Mouse (Mus musculus) layer of hippocampus, postnatal 14 days (tissue): ENCODE measurements around the gene Mpzl2. TPM values are rescaled to one million over a fixed set of nuclear protein-coding genes. Genes with fewer than 3 reads are reported as not detected.

Experiments used
- DNase-seq, 2 experiments: peaks; one replicate each; pipeline ENCODE4 v3.0.0; 2021 to 2022; ENCODE audit warnings: low spot score in 2 of 2, mixed read lengths in 1 of 2
- total RNA-seq, 2 experiments: library from RNA; stranded (reverse); gene quantifications; 2 replicates each; pipeline ENCODE4 v1.2.3; 2021

Mpzl2 gene
- total RNA-seq, 2 experiments from 2014 or later = 0.36 to 0.53 TPM

DNA sequence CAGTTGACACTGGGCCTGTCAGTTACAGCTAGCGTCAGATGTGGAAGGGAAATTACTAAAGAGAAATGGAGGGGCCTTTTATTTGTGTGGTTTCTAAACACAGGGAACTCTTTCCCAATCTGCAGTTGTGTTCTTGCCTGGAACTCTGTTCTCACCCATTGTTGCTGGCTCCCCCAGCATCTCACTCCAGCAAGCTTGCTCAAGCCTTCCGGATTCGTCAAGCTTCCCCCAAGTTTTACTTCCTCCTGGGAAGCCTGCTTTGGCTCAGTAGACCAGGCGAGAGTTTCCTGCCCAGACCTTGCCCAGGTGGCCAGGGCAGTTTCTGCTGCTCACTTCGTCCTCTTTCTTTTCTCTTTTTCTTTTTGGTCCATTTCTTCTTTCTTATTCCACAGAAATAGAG lies 45.0 kb downstream of the Mpzl2 start:
- no peak for DNase-seq

DNA sequence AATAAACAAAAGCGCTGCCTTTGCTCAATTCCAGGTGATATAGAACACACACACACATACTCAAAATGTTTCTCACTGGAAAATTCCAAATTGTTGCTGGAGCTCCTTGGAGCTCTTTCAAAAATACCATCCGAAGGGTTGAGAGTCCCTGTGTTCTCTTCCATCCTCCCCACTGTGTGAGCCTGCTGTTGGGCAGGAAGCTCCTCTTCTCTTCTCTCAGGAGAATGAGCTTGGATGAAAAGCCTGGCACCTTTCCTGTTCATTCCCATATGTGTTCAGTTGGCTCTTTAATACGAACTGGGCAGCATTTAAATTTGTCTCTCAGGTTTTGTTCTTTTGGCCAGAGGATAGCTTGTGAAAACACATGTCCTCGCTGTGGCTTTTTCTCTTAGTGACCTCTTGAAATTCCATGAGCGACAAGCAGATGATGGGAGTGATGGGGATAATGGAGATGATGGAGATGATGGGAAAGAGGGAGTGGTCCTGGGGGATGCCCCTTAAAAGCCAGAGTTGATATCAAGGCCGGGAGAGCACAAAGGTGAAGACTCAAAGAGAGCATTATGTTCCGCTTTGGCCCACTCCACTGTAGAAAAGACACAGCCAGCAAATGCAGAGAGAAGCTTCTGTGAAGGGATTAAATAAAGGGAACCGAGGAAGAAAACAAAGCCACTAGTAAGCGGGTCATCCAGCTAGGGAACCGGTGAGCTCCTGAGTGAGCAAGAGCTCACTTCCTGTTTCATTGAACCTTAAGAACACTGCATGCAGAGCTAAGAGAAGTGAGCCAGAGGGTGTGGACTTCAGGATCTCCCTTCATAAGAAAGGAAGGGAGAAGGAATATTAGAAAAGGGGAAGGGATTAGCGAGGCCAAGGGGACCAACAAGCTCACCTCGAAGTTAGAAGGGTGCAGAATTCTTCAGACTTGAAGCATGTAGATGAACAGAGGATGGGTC lies 46.4 kb downstream of the Mpzl2 start:
- no peak for DNase-seq

DNA sequence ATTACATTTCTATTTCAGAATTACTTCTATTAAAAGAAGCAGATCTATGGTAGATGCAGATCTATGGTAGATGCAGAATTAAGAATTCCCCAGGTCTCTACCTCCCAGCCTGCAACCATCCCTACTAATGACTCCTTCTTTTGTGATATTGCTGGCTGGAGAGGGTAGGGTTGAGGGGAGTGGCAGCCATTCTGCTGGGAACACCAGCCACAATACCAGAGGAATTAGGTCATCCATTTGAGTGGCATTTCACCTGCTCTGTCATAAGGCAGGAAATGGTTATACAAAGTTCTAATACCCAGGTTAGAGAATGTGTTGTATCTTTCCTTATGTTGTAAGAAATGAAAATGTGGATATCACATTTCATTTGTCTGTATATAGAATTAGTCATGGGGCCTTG lies 48.4 kb downstream of the Mpzl2 start:
- DNase-seq = no peak

DNA sequence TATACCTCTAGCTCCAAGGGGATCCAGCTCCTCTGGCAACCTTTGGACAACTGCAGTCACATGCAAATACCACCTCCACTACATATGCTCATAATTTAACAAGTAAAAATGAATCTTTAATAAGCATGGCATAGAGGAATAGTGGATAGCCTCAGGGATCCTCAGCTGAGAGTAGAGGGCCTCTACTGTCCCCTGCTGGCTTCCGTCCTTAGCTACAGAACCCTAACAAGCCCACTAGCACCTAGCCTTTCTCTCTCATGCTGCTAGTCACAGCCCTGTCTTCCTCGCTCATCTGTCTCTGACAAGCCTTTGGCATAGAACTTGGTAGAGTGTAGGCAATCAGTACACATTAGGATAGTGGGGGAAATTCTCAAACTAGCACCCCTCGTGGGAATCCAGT lies 51.2 kb downstream of the Mpzl2 start:
- no peak for DNase-seq

DNA sequence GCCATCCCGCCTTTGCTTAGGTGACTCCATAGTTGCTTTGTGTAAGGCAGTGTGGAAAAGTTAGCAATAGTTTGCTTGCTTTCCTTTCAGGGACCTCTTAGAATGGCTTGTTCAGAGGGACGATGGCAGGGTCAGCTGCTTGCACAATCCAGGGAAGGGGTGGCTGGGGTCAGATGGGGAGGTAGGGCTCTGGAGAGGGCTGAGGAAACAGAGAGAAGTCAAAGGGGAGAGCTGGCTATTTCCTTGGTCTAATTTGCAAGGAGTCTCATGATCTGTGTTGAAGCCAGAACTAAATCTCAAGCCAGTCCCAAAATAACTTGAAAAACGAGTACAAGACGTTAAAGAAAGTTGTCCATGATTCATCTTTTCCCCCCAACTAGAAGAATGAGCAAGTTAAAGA lies 53.0 kb downstream of the Mpzl2 start:
- no peak for DNase-seq

DNA sequence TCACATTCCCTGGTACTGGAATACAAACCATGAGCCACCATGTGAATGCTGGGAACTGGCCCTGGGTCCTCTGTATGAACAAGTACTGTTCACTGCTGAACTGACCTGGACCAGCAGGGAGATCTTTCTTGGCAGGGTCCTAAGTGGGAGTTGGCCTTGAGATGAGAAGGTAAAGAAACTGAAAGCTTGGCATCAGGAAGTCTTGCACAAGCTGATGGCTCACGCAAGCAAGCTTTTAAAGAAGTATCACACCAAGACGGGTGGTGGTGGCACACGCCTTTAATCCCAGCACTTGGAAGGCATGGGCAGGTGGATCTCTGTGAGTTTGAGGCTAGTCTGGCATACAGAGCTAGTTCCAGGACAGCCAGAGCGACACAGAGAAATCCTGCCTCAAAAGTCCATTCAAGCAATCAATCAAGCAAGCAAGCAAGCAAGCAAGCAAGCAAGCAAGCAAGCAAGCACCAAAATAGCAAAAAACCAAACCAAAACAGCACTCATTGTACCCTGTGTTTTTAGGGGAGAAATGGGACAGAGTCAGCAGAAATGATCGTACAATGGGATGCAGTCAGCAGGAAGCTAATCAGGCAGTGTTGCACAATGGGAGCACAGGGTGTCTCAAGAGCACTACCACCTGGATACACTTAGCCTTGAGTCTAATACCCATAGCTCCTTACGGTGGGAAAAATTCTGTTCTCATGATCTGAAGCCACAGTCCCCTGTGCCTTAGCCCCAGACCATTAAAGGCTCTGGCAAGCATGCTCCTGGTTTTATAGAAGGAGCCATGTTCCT lies 55.7 kb downstream of the Mpzl2 start:
- no peak for DNase-seq

DNA sequence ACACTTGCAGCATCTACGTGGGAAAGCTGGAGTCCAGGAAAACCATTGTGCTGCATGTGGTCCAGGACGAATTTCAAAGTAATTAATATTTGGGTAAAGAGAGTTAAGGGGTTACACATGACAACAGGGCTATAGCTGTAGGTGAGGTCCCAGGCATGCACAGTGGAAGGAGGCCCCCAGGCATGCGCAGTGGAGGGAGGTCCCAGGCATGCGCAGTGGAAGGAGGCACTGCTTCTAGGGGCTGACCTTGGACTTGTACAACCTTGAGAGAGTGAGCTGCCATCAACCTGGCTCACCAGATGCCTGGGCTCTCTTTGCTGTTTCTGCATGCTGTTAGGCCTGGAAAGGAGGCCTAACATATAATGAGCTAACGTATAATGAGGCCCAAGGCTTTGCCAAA lies 58.3 kb downstream of the Mpzl2 start:
- no peak for DNase-seq

DNA sequence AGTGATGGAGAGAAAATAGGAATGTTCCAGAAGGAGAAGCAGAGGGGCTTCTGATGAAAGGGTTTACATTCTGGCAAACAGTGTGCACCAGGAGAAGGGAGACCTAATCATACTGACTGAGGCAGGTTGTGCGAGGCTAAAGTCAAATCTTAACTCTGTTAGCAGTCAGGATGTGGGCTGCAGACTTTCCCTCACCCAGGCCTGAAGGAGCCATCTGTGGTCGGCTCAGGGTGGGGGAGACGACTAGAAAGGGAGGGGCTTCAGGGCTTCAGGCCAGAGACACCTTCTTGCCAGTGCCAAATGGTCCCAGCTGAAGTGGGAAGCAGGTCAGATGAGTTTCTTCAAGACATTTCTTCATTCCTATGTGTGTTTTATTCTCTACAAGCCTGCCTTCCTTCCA lies 58.8 kb downstream of the Mpzl2 start:
- no peak for DNase-seq

DNA sequence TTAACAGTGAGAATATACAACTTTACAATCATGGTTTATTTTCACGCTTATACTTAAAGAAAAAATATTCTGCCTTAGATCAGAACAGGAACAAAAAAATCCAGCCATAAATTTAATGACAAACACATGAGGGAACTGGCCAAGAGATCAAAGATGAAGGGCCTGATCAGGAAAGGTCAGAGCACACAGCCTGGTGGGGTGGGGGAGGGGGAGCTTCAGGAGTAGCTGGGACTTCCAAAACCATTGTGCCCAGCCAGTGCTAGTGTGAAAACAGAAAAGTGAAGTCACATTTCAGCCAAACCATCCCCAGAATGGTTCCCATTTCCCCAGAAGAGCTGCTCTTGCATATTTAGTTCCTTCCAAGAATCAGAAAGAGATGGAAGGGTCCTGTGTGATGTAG lies 62.9 kb downstream of the Mpzl2 start:
- DNase-seq = no peak

DNA sequence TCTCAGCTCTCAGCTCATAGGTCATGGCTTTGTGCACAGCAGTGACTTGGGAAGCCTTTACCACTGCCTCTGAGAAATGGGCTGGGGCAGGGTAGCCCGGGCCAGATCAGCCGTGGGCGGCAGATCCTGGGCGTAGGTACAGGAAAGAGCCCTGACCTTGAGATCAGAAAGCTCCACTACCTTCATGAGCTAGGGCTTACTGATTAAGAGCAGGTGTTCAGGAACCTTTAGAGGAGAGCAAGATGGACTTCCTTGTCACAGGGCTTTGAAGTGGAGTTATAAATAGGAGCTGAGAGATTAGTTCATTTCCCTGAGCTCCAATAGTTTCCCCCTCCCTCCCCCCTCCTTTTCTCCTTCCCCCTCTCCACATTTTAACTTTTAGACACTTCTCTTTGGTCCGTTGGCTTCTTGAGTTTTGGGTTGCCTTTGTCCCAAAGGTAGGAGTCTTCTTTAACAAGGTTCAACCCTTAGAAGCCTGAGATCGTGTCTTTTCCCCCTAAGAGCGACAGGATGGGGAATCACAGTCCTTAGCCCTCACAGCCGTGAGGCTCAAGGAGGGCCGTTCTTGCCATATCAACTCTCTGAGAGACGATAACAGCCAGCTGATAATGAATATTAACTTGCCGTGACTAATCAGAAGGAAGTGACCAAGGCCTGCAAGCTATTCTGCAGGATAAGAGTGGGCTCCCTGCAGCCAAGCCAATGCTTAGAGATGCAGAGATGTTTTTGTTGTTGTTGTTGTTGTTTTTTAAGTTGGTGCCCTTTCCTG lies 63.8 kb downstream of the Mpzl2 start:
- no peak for DNase-seq

Other genes with a start within 250 kb of the Mpzl2 start
- gene Tmem25, start 240.5 kb upstream of the Mpzl2 start, total RNA-seq = 10 to 100 TPM; 43.1 to 43.4 TPM
- gene Ttc36, start 236.7 kb upstream of the Mpzl2 start, total RNA-seq = 1 to 10 TPM; 1.3 to 1.5 TPM
- 10 to 100 TPM; 47.5 to 50.0 TPM for gene Kmt2a, start 158.5 kb upstream of the Mpzl2 start, total RNA-seq
- 100 to 1,000 TPM; 394 to 409 TPM for gene Atp5l, start 119.1 kb upstream of the Mpzl2 start, total RNA-seq
- gene Ube4a, start 74.2 kb upstream of the Mpzl2 start, total RNA-seq = 10 to 100 TPM; 90.6 to 91.6 TPM
- gene Cd3g, start 59.4 kb upstream of the Mpzl2 start, total RNA-seq = not detected
- gene Cd3d, start 58.0 kb upstream of the Mpzl2 start, total RNA-seq = not detected
- gene Cd3e, start 30.2 kb upstream of the Mpzl2 start, total RNA-seq = not detected
- gene Mpzl3, start 15.4 kb downstream of the Mpzl2 start, total RNA-seq = 1 to 10 TPM; 5.7 to 5.8 TPM
- gene Jaml, start 39.4 kb downstream of the Mpzl2 start, total RNA-seq = under 1 TPM; 0.24 to 0.39 TPM
- 100 to 1,000 TPM; 162 to 166 TPM for gene Scn2b, start 78.0 kb downstream of the Mpzl2 start, total RNA-seq
- gene Scn4b, start 98.6 kb downstream of the Mpzl2 start, total RNA-seq = 1 to 10 TPM; 6.0 to 8.2 TPM
- under 1 TPM in 1 of 2 experiments, not detected in 1; 0.21 TPM for gene BC049352, start 142.2 kb downstream of the Mpzl2 start, total RNA-seq
- not detected for gene Tmprss4, start 164.3 kb downstream of the Mpzl2 start, total RNA-seq
- 1 to 10 TPM; 2.7 to 3.1 TPM for gene Il10ra, start 229.3 kb downstream of the Mpzl2 start, total RNA-seq